Mouse (Mus musculus): ENCODE data around the gene Rap1gap.

DNA sequence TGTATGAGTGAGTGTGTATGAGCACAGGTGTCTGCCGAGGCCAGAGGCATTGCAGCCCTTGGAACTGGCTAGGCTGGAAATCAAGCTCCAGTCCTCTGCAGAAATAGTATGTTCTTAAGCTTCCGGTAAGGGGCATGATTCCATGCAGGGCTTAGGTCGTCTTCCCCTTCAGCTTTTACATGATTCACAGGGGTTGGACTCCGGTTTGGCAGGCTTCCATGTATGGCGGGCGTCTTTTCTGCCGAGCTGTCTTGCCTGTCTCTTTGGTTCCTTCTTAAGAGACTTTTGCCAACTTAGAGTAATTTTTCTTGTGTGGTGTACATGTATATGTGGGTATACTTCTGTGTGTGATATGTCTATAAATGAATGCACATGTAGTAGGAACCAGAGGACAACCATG is 35.2 kb upstream of the Rap1gap start:
- TF ChIP-seq POLR2A (IDR thresholded peaks at IDR 0.05; ENCODE audit: insufficient read length, low read depth), result no peak
- TF ChIP-seq MAX (IDR thresholded peaks at IDR 0.05; ENCODE audit: low read depth), result no peak
